Mouse (Mus musculus) ES-Bruce4 (cell line): Measurements from ENCODE around the gene Usf2.

Experiments used
- CTCF ChIP-seq: IDR thresholded peaks from one replicate; pipeline ENCODE4 v1.8.1; 2011; ENCODE audit warnings: low read depth, low read length
- EP300 ChIP-seq: IDR thresholded peaks from 2 replicates; pipeline ENCODE4 v1.6.1; 2011; ENCODE audit warnings: low read depth, low read length; ENCODE audit not compliant: insufficient read depth
- POLR2A ChIP-seq: IDR thresholded peaks from one replicate; pipeline ENCODE4 v1.8.1; 2011; ENCODE audit warnings: low read length; ENCODE audit not compliant: insufficient read depth

DNA sequence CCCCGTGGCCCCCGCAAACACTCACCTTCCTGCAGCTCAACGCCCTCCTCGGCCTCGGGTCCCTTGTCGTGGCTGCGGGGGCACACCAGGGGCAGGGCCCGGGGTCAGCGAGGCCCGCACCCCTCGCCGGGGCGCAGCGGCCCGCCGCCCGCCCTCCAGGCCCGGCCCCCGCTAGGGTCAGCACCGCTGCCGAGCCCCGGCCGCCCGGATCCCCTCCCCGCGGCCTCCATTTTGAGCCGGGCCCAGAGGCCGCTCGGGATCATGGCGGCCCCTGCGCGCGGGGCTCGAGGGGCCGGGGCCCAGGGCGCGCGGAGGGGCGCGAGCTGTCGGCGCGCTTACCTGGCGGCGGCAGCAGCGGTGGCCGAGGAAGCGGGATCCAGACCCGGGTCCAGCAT, 249 bp downstream of the Usf2 start:
- TF ChIP-seq POLR2A (no peak), EP300 (no peak), CTCF (no peak)
